Mouse (Mus musculus): ENCODE data around the gene Gm3233.
"Not testable (repeated sequence)": the region's sequence is repeated elsewhere in the genome, so short reads cannot be mapped to it uniquely, and the experiment has no call there.

Gene Gm3233

DNA sequence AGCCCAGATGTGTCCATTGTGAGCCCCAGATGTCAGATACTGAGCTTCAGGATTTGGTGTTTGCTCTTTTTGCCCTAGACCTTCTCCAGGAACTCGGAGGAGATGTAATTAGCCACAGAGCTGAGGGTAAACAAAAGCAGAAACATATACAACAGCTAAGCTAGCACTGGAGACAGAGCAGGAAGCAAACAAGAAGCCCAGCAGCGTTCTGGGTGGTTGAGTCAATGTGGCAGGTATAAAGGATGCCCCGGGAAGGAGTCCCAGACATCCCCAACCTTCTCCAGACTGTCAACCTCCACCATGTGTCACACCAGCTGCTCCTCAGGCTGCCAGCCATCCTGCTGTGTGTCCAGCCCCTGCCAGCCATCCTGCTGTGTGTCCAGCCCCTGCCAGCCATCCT is 33.3 kb downstream of the Gm3233 start, which contains the start of gene Gm10100:
TSS of gene Gm10100 (plus strand) at position 301 of the 400 bp plus-strand sequence.
- no peak for DNase-seq

DNA sequence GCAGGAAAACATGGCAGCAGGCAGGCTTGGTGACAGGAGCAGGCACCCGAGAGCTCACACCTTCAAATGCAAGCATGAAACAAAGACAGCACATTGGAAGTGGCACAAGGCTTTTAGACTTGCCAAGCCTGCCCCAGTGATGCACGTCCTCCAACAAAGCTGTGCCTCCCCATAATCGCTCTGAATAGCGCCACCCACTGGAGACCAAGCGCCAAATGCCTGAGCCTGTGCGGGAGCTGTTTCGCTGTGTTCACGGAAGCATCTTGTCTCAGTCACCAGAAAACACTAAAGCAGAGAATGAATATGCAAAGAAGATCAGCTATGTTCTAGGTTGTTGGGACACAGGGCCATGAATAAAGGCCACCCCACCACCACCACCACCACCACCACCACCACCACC is 34.6 kb downstream of the Gm3233 start:
- DNase-seq, result no peak

DNA sequence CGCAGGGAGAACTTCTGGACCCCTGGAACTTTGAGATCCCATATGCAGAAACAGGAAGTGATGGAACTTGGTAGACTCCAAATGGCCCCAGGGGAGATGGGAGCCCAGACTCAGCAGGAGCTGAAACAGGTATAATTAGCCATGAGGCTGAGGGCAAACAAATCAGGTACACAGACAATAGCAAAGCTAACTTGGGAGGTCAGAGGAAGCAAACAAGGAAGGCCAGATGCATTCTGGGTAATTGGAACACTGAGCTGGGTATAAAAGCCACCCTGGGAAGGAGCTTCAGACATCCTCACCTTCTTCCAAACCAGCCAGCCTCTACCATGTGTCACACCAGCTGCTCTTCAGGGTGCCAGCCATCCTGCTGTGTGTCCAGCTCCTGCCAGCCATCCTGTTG is 39.2 kb downstream of the Gm3233 start, which contains the start of gene Krtap12-1:
TSS of gene Krtap12-1 (plus strand) at position 301 of the 400 bp plus-strand sequence.
- DNase-seq, result not testable (repeated sequence)

DNA sequence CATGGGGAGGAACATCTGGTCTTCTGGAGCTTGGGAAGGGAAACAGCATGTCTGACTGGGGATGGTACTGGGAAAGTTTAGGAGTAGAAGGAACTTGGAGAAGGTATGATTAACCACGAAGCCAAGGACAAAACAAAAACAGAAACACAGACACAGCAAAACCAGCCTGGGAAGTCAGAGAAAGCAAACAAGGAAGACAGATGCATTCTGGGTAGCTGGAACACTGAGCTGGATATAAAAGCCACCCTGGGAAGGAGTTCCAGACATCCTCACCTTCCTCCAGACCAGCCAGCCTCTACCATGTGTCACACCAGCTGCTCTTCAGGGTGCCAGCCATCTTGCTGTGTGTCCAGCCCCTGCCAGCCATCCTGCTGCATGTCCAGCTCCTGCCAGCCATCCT is 44.0 kb downstream of the Gm3233 start, which contains the start of gene Gm10142:
TSS of gene Gm10142 (plus strand) at position 301 of the 400 bp plus-strand sequence.
- no peak for DNase-seq

DNA sequence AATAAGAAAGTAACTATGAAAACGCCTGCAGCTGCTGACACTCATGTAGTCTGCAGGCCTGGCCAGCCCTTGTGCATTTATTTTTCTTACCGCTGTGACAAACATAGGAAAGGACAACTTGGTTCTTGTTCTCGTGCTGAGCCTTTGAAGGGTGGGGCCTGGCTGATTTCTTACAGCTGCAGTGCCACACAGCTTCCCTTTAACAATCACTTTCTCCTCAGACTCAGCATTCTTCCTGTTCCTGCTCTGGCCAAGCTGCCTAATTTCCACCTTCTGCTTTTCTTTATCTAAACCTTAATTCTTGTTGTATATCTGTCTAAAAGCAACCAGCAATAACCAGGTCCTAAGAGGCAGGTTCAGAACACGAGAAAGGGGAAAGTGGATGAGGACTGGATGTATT is 45.7 kb downstream of the Gm3233 start:
- no peak for DNase-seq

DNA sequence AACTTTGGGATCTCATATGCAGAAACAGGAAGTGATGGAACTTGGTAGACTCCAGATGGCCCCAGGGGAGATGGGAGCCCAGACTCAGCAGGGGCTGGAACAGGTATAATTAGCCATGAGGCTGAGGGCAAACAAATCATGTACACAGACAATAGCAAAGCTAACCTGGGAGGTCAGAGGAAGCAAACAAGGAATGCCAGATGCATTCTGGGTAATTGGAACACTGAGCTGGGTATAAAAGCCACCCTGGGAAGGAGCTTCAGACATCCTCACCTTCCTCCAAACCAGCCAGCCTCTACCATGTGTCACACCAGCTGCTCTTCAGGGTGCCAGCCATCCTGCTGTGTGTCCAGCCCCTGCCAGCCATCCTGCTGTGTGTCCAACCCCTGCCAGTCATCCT is 48.3 kb downstream of the Gm3233 start, which contains the start of gene Gm10024:
TSS of gene Gm10024 (plus strand) at position 301 of the 400 bp plus-strand sequence.
- not testable (repeated sequence) for DNase-seq

DNA sequence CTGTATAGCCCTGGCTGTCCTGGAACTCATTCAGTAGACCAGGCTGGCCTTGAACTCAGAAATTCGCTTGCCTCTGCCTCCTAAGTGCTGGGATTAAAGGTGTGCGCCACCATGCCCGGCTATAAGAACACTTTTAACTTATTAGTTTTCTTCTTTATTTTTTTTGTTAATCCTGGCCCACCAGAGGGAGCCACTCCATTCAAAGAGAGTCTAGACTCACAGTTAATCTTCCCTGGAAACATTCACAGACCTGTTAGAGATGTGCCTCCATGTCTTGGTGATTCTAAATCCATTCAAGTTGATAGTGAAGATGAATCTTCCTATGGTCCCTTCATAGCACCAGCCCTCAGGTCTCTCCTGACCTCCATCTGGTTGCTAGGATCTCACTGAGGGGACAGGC is 49.7 kb downstream of the Gm3233 start:
- no peak for DNase-seq
